Mouse (Mus musculus): Measurements from ENCODE around the gene Hist1h3c.

- TF ChIP-seq CTCF (IDR thresholded peaks at IDR 0.05; ENCODE audit: low read depth) (no peak), EP300 (IDR thresholded peaks at IDR 0.05; ENCODE audit: low read depth) (no peak)
Measured at GRCm38 (mm10) chr13:23755000-23755399, 9.6 kb upstream of the Hist1h3c start.
